Mouse (Mus musculus) stomach, postnatal 0 days (tissue): ENCODE data around the gene Panx2. TPM values are rescaled to one million over a fixed set of nuclear protein-coding genes. Genes with fewer than 3 reads are reported as not detected.

Experiments
- ATAC-seq: fragments of 200-750 bp; cut with Nextera tagmentation; 2 replicates; pipeline ENCODE4 v1.8.0; 2017; ENCODE audit not compliant: low FRiP score, low TSS enrichment
- DNase-seq: peaks from one replicate; pipeline ENCODE4 v3.0.0-alpha.2; 2016; ENCODE audit warnings: low spot score
- H3K27ac ChIP-seq: fragments of 300-500 bp; sonication (generic); replicated peaks from 2 replicates; pipeline ENCODE4 v1.5.1; 2014; ENCODE audit warnings: mild to moderate bottlenecking, control low read depth
- H3K27me3 ChIP-seq: fragments of 300-500 bp; sonication (generic); 2 replicates; pipeline ENCODE4 v1.6.1; 2014; ENCODE audit warnings: low read length; ENCODE audit not compliant: control insufficient read depth, insufficient read depth
- H3K36me3 ChIP-seq: fragments of 300-500 bp; sonication (generic); 2 replicates; pipeline ENCODE4 v1.6.1; 2014; ENCODE audit warnings: low read length, mixed read lengths; ENCODE audit not compliant: control insufficient read depth, insufficient read depth
- H3K4me1 ChIP-seq: fragments of 300-500 bp; sonication (generic); replicated peaks from 2 replicates; pipeline ENCODE4 v1.6.1; 2014; ENCODE audit warnings: antibody characterized with exemption; ENCODE audit not compliant: control insufficient read depth, insufficient read depth
- H3K4me2 ChIP-seq: fragments of 300-500 bp; sonication (generic); replicated peaks from 2 replicates; pipeline ENCODE4 v1.6.1; 2014; ENCODE audit warnings: low read depth, mild to moderate bottlenecking, control low read depth, moderate library complexity
- H3K4me3 ChIP-seq: fragments of 300-500 bp; sonication (generic); 2 replicates; pipeline ENCODE4 v1.5.1; 2014; ENCODE audit warnings: low read depth, low read length, control low read depth
- H3K9ac ChIP-seq: fragments of 300-500 bp; sonication (generic); 2 replicates; pipeline ENCODE4 v1.6.1; 2014; ENCODE audit warnings: mild to moderate bottlenecking, low read length, control low read depth, mixed read lengths
- H3K9me3 ChIP-seq: fragments of 300-500 bp; sonication (generic); 2 replicates; pipeline ENCODE4 v1.6.1; 2016; ENCODE audit warnings: low read length; ENCODE audit not compliant: control insufficient read depth
- CTCF ChIP-seq: IDR thresholded peaks from 2 replicates; pipeline ENCODE4 v1.5.1; 2016; ENCODE audit warnings: antibody characterized with exemption, low read depth, mild to moderate bottlenecking, moderate library complexity
- EP300 ChIP-seq: optimal IDR thresholded peaks from 2 replicates; pipeline ENCODE3; 2016; ENCODE audit warnings: antibody characterized with exemption
- WGBS: fragments of 180-500 bp; shearing (Covaris S2); extraction: QIAGEN DNeasy Blood & Tissue Kit; methylation state at CpG from one replicate; pipeline ENCODE4 v1.1.7; 2014; 5-methylcytosine and 5-hydroxymethylcytosine counted together
- polyA plus RNA-seq: library from polyadenylated mRNA; unstranded; fragments of >200 nt; fragmentation: Nextera tagmentation; extraction: Ambion mirVana; gene quantifications from 2 replicates; pipeline ENCODE4 v1.2.1, GENCODE M21; 2015

The Panx2 gene
- 0.16 and 0.79 TPM in 2 replicates for polyA plus RNA-seq

DNA sequence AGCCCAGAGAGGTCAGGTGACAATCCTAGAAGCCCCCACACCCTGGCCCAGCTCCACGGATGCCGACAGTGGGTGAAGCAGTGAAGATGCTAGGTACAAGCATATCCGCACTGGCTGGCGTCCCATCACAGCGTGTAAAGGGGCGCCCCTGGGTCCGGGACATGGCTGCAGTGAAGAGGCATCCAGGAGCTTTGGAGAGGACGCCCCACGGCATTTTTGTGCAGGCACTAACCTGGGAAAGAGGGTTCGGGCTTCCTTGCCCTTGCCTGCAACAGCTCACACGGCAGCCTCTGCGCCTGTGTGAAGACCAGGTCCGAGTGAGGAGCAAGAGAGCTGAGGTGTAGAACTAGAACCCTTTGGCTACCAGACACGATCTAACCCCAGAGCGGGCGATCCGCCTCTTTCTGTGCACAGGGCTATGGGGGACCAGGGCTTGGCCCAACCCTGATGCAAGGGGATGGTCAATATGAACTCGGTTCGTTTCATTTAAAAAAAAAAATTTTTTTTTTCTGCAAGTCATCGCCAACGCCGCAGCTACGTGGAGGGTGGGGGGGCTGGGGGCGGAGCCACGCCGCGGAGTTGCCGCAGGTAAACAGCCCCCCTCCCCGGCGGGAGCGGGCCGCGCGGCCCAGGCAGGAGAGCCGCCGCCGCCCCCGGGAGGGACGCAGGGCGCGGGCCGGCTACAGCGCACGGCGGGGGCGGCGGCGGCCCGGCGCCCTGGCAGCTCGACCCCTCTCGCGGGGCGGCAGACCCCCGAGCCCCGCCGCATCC, at the start of gene Panx2:
Gene Panx2 (plus strand): TSS at position 574 of the 771 bp plus-strand sequence.
- Histone ChIP-seq H3K9ac (peak within 1 kb of the TSS; percentile 51), H3K4me3 (peak within 1 kb of the TSS; percentile 53), H3K9me3 (no peaks in the 10 kb centered on the region), H3K27ac (no peak within 1 kb of the TSS), H3K27me3 (no peaks in the 10 kb centered on the region; the same call in 1 of the 2 replicates), H3K4me1 (no peaks in the 10 kb centered on the region), H3K36me3 (no peaks in the 10 kb centered on the region), H3K4me2 (peak within 1 kb of the TSS; percentile 95)
- ATAC-seq (no peak), DNase-seq (no peak)
- TF ChIP-seq EP300, result no peak
- TF ChIP-seq CTCF, result no peak
- 1% methylated on average over 46 of the region's 57 CpGs for WGBS

GRCm38 (mm10) chr15:89016722-89017121, 42.8 kb upstream of the Panx2 start:
- H3K9ac ChIP-seq, result no peak overlapping the region
- ATAC-seq, result no peak
- TF ChIP-seq EP300, result no peak
- H3K36me3 ChIP-seq, result no peaks in the 10 kb centered on the region
- H3K4me3 ChIP-seq, result no peak overlapping the region
- no peak overlapping the region for H3K27ac ChIP-seq
- no peaks in the 10 kb centered on the region for H3K27me3 ChIP-seq
- no peaks in the 10 kb centered on the region for H3K4me1 ChIP-seq
- no peak overlapping the region for H3K4me2 ChIP-seq
- no peaks in the 10 kb centered on the region for H3K9me3 ChIP-seq
- no peak for DNase-seq
- WGBS, result 82% methylated on average over 3 of the region's 3 CpGs

DNA sequence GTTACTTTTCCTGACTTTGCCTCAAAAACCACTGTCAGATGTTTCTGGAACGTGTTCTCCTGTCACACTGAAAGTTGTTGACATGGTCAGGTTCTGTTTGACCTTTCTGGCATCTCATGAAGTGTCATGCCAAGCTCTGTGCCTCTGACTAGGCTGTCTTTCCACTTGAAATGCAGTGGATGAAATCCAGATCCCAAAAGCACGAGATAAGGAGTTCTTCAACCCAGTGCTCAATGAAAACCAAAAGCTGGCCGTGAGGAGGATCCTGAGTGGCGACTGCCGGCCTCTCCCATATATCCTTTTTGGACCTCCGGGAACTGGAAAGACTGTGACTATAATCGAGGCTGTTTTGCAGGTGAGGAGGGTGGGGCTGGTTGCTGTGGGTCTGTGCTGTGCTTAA, 39.4 kb upstream of the Panx2 start:
- WGBS, result 68% methylated on average over 7 of the region's 7 CpGs
- H3K27ac ChIP-seq, result no peak overlapping the region
- H3K4me3 ChIP-seq, result no peak overlapping the region
- H3K4me1 ChIP-seq, result no peaks in the 10 kb centered on the region
- no peak for TF ChIP-seq EP300
- no peak for TF ChIP-seq CTCF
- DNase-seq, result no peak
- H3K27me3 ChIP-seq, result no peaks in the 10 kb centered on the region
- ATAC-seq, result no peak
- no peak overlapping the region for H3K4me2 ChIP-seq
- H3K9me3 ChIP-seq, result no peaks in the 10 kb centered on the region
- H3K9ac ChIP-seq, result no peak overlapping the region
- no peaks in the 10 kb centered on the region for H3K36me3 ChIP-seq

GRCm38 (mm10) chr15:89020492-89020891, 39.0 kb upstream of the Panx2 start:
- no peak for ATAC-seq
- no peak for DNase-seq

GRCm38 (mm10) chr15:89044381-89044780, 15.2 kb upstream of the Panx2 start:
- ATAC-seq (no peak), DNase-seq (no peak)
- Histone ChIP-seq H3K4me2 (no peak overlapping the region), H3K4me3 (no peak overlapping the region), H3K9me3 (no peaks in the 10 kb centered on the region), H3K27ac (no peak overlapping the region), H3K27me3 (no peaks in the 10 kb centered on the region), H3K4me1 (no peaks in the 10 kb centered on the region), H3K9ac (no peak overlapping the region), H3K36me3 (no peaks in the 10 kb centered on the region)
- WGBS, result 70% methylated on average over 5 of the region's 5 CpGs
- TF ChIP-seq EP300, result no peak
- peak; percentile 20; the same call in 1 of the 2 replicates for TF ChIP-seq CTCF

More at GRCm38 (mm10) chr15:89020492-89020891, 39.0 kb upstream of the Panx2 start:
- no peaks in the 10 kb centered on the region for H3K27me3 ChIP-seq
- no peak overlapping the region for H3K9ac ChIP-seq
- no peaks in the 10 kb centered on the region for H3K9me3 ChIP-seq
- WGBS, result 78% methylated on average over 7 of the region's 7 CpGs
- TF ChIP-seq CTCF (no peak), EP300 (no peak)
- no peaks in the 10 kb centered on the region for H3K36me3 ChIP-seq
- H3K4me1 ChIP-seq, result no peaks in the 10 kb centered on the region
- no peak overlapping the region for H3K27ac ChIP-seq
- H3K4me2 ChIP-seq, result no peak overlapping the region
- no peak overlapping the region for H3K4me3 ChIP-seq

DNA sequence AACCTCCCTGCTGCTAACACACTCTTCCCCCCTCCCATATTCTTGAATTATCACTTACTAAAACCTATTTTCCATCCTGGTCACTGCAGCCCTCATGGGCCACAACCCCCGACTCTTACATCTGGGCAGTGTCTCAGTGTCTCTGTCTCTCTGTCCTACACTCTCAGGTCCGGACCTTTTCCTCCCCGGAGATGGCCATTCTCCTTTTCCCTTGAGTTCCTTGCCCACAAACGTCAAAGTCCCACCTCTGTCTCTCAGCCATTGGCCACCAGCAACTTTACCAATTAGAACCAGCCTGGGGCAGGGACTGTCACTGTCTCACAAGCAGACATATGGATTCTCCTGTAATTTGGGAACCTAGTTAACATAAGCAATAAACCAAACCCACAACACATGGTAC, 13.2 kb upstream of the Panx2 start:
- no peak for ATAC-seq
- Histone ChIP-seq H3K9me3 (no peaks in the 10 kb centered on the region), H3K4me1 (no peaks in the 10 kb centered on the region), H3K9ac (no peak overlapping the region), H3K4me2 (no peak overlapping the region), H3K27ac (no peak overlapping the region), H3K4me3 (no peak overlapping the region), H3K27me3 (no peaks in the 10 kb centered on the region), H3K36me3 (no peaks in the 10 kb centered on the region)
- no peak for DNase-seq
- WGBS, result 68% methylated on average over 4 of the region's 4 CpGs
- TF ChIP-seq EP300 (no peak), CTCF (no peak)
